Mouse (Mus musculus): ENCODE measurements at regions not wholly inside any gene's neighbourhood (a gene's known extent, or its start where the extent isn't known, plus 50 kb on each side); places are given as distances from the start of the nearest gene placed in this dataset.

- peak; percentile 40 for DNase-seq
These were observed 848.0 kb downstream of the Slc4a3 start for GRCm38 (mm10) chr1:76394038-76394437.

GRCm38 (mm10) chr1:76402854-76403253 is 856.8 kb downstream of the Slc4a3 start:
- DNase-seq, result no peak

GRCm38 (mm10) chr1:76404003-76404402 is 857.9 kb downstream of the Slc4a3 start:
- no peak for DNase-seq

- no peak for DNase-seq
These were observed 864.7 kb downstream of the Slc4a3 start for GRCm38 (mm10) chr1:76410813-76411212.

- DNase-seq, result no peak
These were observed 874.5 kb downstream of the Slc4a3 start for GRCm38 (mm10) chr1:76420525-76420924.

- DNase-seq, result no peak
These were observed 881.4 kb downstream of the Slc4a3 start for GRCm38 (mm10) chr1:76427439-76427838.

- DNase-seq, result no peak
These were observed 884.1 kb downstream of the Slc4a3 start for GRCm38 (mm10) chr1:76430041-76430610.

- no peak for DNase-seq
These were observed 887.4 kb downstream of the Slc4a3 start for GRCm38 (mm10) chr1:76433481-76433941.

GRCm38 (mm10) chr1:76450539-76451214 is 904.6 kb downstream of the Slc4a3 start:
- DNase-seq, result peak; percentile 7

- no peak for DNase-seq
These were observed 907.2 kb downstream of the Slc4a3 start for GRCm38 (mm10) chr1:76453160-76453710.

GRCm38 (mm10) chr1:76466562-76466961 is 920.5 kb downstream of the Slc4a3 start:
- no peak for DNase-seq

GRCm38 (mm10) chr1:76484193-76484592 is 938.1 kb downstream of the Slc4a3 start:
- no peak for DNase-seq

GRCm38 (mm10) chr1:76487481-76487880 is 941.4 kb downstream of the Slc4a3 start:
- DNase-seq, result no peak

- peak; percentile 11 for DNase-seq
These were observed 943.8 kb downstream of the Slc4a3 start for GRCm38 (mm10) chr1:76489681-76490492.

- peak; percentile 17 for DNase-seq
These were observed 944.7 kb downstream of the Slc4a3 start for GRCm38 (mm10) chr1:76490719-76491118.

- no peak for DNase-seq
These were observed 945.1 kb downstream of the Slc4a3 start for GRCm38 (mm10) chr1:76491187-76491586.

- no peak for DNase-seq
These were observed 959.1 kb downstream of the Slc4a3 start for GRCm38 (mm10) chr1:76505150-76505549.

- no peak for DNase-seq
These were observed 962.8 kb downstream of the Slc4a3 start for GRCm38 (mm10) chr1:76508821-76509220.

- DNase-seq, result no peak
These were observed 963.4 kb downstream of the Slc4a3 start for GRCm38 (mm10) chr1:76509486-76509885.

GRCm38 (mm10) chr1:76512156-76512555 is 966.1 kb downstream of the Slc4a3 start:
- DNase-seq, result no peak

- no peak for DNase-seq
These were observed 967.4 kb downstream of the Slc4a3 start for GRCm38 (mm10) chr1:76513490-76513889.

- no peak for DNase-seq
These were observed 983.5 kb downstream of the Slc4a3 start for GRCm38 (mm10) chr1:76529531-76529930.

GRCm38 (mm10) chr1:76530342-76530741 is 984.3 kb downstream of the Slc4a3 start:
- no peak for DNase-seq
